Mouse (Mus musculus) hindbrain, embryonic 14.5 days (tissue): ENCODE measurements around the gene Eya4. TPM values are rescaled to one million over a fixed set of nuclear protein-coding genes. Genes with fewer than 3 reads are reported as not detected.

Experiments
- ATAC-seq: fragments of 200-750 bp; cut with Nextera tagmentation; 2 replicates; pipeline ENCODE4 v1.8.0; 2017; ENCODE audit warnings: moderate number of reproducible peaks, mild to moderate bottlenecking, moderate TSS enrichment, moderate library complexity; ENCODE audit not compliant: low FRiP score
- DNase-seq: peaks from one replicate; pipeline ENCODE4 v3.0.0-alpha.2; 2015; ENCODE audit warnings: low spot score
- H3K27ac ChIP-seq: fragments of 300-500 bp; sonication (generic); 2 replicates; pipeline ENCODE4 v1.5.1; 2014; ENCODE audit warnings: mild to moderate bottlenecking, moderate library complexity
- H3K27me3 ChIP-seq: fragments of 300-500 bp; sonication (generic); 2 replicates; pipeline ENCODE4 v1.6.1; 2014; ENCODE audit warnings: mild to moderate bottlenecking, low read length, mixed read lengths; ENCODE audit not compliant: control insufficient read depth, insufficient read depth
- H3K36me3 ChIP-seq: fragments of 300-500 bp; sonication (generic); replicated peaks from 2 replicates; pipeline ENCODE4 v1.6.1; 2014; ENCODE audit not compliant: control insufficient read depth, insufficient read depth
- H3K4me1 ChIP-seq: fragments of 300-500 bp; sonication (generic); replicated peaks from 2 replicates; pipeline ENCODE4 v1.6.1; 2014; ENCODE audit warnings: antibody characterized with exemption, low read length, mixed read lengths; ENCODE audit not compliant: control insufficient read depth, insufficient read depth
- H3K4me2 ChIP-seq: fragments of 300-500 bp; sonication (generic); replicated peaks from 2 replicates; pipeline ENCODE4 v1.6.1; 2014; ENCODE audit warnings: mild to moderate bottlenecking, moderate library complexity
- H3K4me3 ChIP-seq: fragments of 300-500 bp; sonication (generic); replicated peaks from 2 replicates; pipeline ENCODE4 v1.5.1; 2014; ENCODE audit warnings: mild to moderate bottlenecking, low read length
- H3K9ac ChIP-seq: fragments of 300-500 bp; sonication (generic); 2 replicates; pipeline ENCODE4 v1.6.1; 2014
- H3K9me3 ChIP-seq: fragments of 300-500 bp; sonication (generic); 2 replicates; pipeline ENCODE4 v1.6.1; 2016; ENCODE audit warnings: low read length; ENCODE audit not compliant: control insufficient read depth
- WGBS: fragments of 180-500 bp; shearing (Covaris S2); extraction: QIAGEN DNeasy Blood & Tissue Kit; methylation state at CpG from one replicate; pipeline ENCODE4 v1.1.7; 2014; 5-methylcytosine and 5-hydroxymethylcytosine counted together
- polyA plus RNA-seq: library from polyadenylated mRNA; unstranded; fragments of >200 nt; fragmentation: Nextera tagmentation; extraction: Ambion mirVana; gene quantifications from 2 replicates; pipeline ENCODE4 v1.2.1, GENCODE M21; 2014

The Eya4 gene
- polyA plus RNA-seq, 1 experiment from 2014 or later, result 0.82 TPM

- no peaks in the 10 kb centered on the region for H3K9me3 ChIP-seq
- no peak overlapping the region for H3K9ac ChIP-seq
- no peaks in the 10 kb centered on the region for H3K4me1 ChIP-seq
- DNase-seq (no peak), ATAC-seq (no peak)
- 92% methylated on average over 5 of the region's 5 CpGs for WGBS
- H3K4me2 ChIP-seq, result no peak overlapping the region
- H3K27me3 ChIP-seq, result no peaks in the 10 kb centered on the region
- H3K36me3 ChIP-seq, result no peaks in the 10 kb centered on the region
- H3K4me3 ChIP-seq, result no peak overlapping the region
- no peak overlapping the region for H3K27ac ChIP-seq
These were observed 287.9 kb downstream of the Eya4 start for GRCm38 (mm10) chr10:23062719-23063118.

- Histone ChIP-seq H3K27me3 (no peaks in the 10 kb centered on the region), H3K4me3 (no peak overlapping the region), H3K9me3 (no peaks in the 10 kb centered on the region), H3K4me2 (no peak overlapping the region), H3K36me3 (no peaks in the 10 kb centered on the region), H3K4me1 (no peaks in the 10 kb centered on the region), H3K27ac (no peak overlapping the region), H3K9ac (no peak overlapping the region)
- ATAC-seq (no peak), DNase-seq (no peak)
- 80% methylated on average over 3 of the region's 3 CpGs for WGBS
These were observed 289.9 kb downstream of the Eya4 start for GRCm38 (mm10) chr10:23060694-23061060.

GRCm38 (mm10) chr10:23060041-23060693, 290.4 kb downstream of the Eya4 start:
- H3K4me1 ChIP-seq, result no peaks in the 10 kb centered on the region
- no peak overlapping the region for H3K4me2 ChIP-seq
- no peaks in the 10 kb centered on the region for H3K27me3 ChIP-seq
- no peak overlapping the region for H3K4me3 ChIP-seq
- no peak overlapping the region for H3K27ac ChIP-seq
- no peaks in the 10 kb centered on the region for H3K9me3 ChIP-seq
- ATAC-seq (no peak), DNase-seq (no peak)
- H3K9ac ChIP-seq, result no peak overlapping the region
- H3K36me3 ChIP-seq, result no peaks in the 10 kb centered on the region
- WGBS, result 89% methylated on average over 5 of the region's 5 CpGs

- no peaks in the 10 kb centered on the region for H3K9me3 ChIP-seq
- H3K36me3 ChIP-seq, result no peaks in the 10 kb centered on the region
- ATAC-seq (no peak), DNase-seq (no peak)
- H3K27me3 ChIP-seq, result no peaks in the 10 kb centered on the region
- H3K27ac ChIP-seq, result no peak overlapping the region
- H3K9ac ChIP-seq, result no peak overlapping the region
- no peak overlapping the region for H3K4me3 ChIP-seq
- WGBS, result 85% methylated on average over 8 of the region's 8 CpGs
- H3K4me2 ChIP-seq, result no peak overlapping the region
- H3K4me1 ChIP-seq, result no peaks in the 10 kb centered on the region
These were observed 297.1 kb downstream of the Eya4 start for GRCm38 (mm10) chr10:23053379-23053915.
